Mouse (Mus musculus) MEL-GATA-1-ER (cell line): ENCODE data around the gene Zpbp2.
"Not testable (repeated sequence)": the region's sequence is repeated elsewhere in the genome, so short reads cannot be mapped to it uniquely, and the experiment has no call there.

Experiments
- DNase-seq: peaks from one replicate; pipeline ENCODE4 v3.0.0-alpha.2; 2012; ENCODE audit warnings: low read depth; ENCODE audit errors: extremely low read depth

Gene Zpbp2

DNA sequence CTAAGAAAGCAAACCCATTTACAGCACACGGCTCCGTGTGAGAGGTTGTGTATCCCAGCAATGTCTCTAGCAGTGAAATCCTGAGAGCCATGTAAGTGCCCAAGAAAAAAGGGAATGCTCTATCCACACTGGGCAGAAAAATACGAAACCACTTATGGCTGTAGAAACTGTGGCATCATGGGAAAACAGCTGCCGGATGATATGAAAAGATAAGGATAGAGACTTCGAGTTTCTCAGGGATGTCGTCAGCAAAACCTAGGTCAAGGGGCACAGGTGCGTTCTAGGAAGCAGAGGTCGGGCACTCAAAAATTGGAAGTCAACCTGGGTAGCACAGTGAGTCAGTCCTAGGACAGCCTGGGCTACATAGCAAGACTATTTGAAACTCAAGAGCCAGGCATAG, 38.4 kb downstream of the Zpbp2 start:
- DNase-seq, result no peak

DNA sequence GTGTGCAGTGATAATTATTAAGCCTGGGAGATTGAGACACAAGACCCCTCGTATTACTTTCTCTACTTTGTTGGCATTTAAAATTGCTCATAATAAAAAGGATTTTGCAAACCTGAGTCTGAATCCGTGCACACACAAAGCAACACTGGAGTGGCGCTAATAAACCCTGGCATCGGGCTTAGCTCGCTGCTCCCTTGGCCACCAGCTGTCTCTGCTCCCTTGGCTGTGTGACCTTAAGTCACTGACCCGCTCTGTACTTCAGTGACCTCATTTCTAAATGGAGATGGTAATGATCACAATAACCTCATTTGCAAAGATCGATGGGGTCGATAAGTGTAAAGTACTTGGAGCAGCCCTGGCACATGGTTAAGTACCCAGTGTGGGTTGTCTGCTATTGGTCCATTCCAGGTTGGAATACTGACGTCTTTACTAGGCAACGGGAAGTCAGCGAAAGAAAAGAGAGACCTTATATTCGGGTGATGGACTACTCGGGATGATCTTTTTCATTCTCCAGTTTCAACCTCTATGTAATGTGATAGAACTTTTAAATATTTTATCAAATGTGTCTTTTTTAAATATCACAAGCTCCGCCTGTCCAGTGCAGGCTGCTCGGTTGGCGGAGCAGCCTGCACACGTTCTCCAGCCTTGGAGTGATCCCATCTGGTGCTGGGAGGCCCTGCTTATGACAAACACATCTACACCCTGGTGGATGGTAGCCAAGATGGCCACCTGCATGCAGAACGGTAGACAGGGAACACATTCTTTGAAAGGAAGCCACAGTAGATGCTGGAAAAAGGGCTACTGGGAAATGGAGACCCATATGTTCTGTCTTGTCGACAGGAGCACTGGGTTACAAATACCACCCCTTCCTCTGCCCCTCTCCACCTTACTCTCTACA, 39.9 kb downstream of the Zpbp2 start:
- DNase-seq, result no peak

DNA sequence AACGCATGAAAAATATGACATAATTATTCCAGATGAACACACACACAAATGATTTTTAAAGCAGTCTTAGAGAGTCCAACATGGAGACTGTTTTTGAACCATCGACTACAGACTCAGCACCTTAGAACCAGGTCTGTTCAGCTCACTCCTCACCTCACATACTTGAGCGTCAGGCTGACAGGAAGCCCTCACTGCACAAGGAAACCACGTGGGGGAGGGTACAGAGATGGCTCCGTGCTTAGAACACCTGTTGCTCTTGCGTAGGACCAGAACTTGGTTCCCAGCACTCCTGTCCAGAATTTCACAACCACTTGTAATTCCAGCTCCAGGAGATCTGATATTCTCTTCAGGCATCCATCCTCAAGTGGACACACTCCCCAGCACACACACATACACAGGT, 44.1 kb downstream of the Zpbp2 start:
- DNase-seq, result no peak

DNA sequence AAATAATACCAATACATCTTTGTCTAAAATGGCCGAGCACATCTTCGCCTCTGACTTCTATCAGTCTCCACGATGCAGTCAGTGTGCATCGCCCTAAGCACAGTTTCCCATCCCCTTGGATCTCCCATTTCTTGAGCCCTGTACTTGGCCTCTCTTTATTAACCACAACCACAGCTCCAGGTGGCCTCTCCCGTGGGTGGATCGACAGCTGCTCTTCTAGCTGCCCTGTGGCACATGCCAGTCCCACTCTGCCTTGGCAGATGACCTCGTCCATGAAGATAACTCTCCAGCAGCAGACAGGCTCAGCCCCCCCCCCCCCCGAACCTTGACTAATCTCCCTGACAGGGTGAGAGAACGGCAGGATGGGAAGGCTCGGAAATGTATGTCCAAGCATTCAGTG, 44.6 kb downstream of the Zpbp2 start:
- DNase-seq, result no peak

DNA sequence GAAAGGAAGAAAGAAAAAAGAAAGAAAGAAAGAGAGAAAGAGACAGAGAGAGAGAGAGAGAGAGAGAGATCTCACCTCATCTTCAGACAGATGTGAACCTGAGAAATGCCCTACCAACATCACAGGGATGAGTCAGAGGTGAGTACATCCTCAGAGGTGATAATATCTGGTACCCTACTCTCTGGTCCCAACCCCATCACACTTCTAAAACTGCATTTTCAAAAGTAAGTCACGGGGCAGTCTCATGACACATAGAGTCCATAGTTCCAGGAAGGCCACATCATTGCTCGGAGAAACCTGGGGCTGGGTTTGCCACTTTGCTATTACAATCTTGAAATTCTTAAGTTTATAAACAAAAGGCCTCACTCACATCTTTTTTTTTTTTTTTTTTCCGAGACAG, 45.1 kb downstream of the Zpbp2 start:
- DNase-seq, result no peak

DNA sequence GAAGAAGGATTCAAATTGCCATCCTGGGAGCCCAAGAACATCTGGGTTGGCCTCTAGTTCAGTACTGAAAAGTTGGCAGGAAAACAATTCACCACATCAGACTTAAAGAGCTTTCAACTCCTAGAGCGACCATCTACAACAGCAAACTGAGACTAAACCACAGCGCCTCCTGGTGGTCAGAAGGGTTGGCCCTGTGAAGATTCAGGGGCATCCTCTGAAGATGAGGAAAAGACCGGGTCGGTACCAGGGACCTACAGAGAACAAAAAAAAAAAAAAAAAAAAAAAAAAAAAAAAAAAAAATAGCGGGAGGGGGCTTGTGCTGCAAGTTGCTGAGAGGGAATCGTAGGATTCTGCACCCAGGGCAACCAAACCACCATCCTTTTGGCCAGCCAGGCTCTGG, 46.5 kb downstream of the Zpbp2 start:
- no peak for DNase-seq

DNA sequence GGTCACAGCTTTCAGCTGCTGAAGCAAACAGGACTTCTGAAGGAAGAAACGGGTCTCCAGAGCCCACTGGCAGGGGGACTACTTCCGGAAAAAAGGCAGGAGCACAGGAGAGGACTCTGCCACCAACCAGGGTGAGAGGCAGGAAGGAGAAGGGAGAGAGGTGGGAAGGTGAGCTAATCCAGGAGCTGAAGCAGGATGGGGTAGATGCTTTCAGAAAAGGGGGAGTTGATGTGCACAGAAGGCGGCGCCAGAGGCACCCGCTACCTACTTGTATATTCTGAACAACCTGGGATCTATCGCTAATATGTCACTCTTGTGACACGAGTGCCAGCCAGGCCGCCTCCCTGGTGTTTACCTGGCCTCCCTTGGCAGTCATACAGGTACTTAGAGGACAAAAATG, 47.1 kb downstream of the Zpbp2 start, which contains the start of gene Lrrc3c:
Gene Lrrc3c (plus strand): TSS at position 301 of the 400 bp plus-strand sequence.
- DNase-seq, result no peak

DNA sequence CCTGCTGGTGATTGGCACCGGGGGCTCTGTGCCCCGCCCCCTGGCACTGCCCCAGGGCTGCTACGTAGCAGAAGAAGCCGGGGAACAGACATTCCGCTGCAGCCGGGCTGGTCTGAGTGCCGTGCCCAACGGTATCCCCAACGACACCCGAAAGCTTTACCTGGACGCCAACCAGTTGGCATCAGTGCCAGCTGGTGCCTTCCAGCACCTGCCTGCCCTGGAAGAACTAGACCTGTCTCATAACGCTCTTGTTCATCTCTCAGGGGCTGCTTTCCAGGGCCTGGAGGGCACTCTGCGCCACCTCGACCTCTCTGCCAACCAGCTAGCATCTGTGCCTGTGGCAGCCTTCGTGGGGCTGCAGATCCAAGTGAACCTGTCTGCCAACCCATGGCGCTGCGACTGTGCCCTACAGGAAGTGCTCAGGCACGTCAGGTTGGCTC, 48.0 kb downstream of the Zpbp2 start:
- no peak for DNase-seq

DNA sequence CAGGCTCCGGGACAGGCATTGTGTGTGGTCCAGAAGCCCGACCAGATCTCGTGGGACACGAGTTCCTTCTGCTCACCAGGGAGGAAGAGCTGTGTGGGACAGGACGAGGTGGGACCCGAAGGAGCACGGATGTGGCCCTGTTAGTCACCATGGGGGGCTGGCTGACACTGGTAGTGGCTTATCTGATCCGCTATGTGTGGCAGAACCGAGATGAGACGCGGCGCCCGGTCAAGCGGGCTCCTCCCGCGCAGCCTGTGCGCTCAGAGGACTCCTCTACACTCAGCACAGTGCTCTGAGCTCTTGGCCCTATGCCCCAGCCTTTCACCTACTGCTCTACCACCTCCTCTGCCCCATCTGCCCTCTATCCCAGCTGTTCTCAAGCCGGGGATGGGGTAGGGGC, 48.4 kb downstream of the Zpbp2 start:
- no peak for DNase-seq

DNA sequence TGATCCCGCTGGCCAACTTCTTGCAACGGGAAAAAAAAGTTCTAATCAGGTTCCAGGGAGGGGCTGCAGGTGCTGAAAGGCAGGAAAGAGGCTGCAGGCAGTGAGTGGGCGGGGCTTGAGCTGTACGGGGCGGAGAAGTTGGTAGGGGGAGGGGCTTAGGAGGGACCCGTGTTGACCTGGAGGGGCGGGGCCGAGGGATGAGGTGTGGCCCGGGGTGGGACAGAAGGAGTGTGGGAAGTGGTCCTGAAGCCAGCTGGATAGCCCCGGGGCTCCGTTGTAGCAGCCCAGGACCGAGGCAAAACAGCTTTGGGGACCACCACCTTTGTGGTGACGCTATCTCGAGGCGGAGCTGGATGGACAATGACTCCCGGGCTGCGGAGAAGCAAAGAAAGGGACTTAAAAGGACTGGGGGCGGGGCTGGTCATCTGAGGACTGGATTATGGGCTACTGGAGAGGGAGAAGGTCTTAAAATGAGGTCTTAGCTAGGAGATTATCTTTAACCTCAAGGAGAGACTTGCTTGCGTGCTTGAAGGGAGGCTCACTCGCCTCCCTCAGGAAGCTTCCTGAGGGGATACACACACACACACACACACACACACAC, 51.3 kb downstream of the Zpbp2 start:
- no peak for DNase-seq

DNA sequence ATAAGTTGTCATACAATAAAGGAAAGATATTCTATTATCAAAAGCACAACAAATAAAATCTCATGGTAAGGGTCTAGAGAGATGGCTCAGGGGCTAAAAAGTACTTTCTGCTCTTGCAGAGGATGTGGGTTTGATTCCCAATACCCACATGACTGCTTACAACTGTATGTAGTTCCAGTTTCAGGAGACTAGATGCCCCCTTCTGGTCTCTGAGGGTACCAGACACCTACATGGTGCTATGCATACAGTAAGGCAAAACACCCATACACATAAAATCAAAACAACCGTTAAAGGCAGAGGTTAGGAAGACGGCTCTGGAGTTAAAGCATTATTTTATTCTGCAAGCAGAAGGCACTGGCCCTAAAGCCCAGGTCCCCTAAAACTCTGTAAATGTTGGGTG, 53.1 kb downstream of the Zpbp2 start:
- no peak for DNase-seq

DNA sequence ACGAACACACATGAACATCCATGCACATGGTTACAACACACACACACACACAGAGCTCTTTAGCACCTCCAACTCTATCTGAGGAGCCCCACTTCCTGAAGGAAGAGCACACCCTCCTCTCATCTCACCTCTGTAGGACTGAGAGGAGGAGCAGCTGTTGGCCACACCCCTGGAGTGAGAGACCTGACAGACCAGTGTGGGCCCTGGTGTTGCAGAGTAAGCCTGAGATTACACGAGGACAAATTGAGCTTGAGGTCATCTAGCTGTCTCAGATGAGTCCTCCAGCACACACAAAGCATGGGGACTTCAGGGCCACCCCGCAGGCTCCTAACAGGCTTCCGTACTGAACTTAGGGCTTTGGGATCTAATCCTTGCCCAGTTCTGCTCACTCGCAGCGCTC, 54.0 kb downstream of the Zpbp2 start:
- DNase-seq, result not testable (repeated sequence)

DNA sequence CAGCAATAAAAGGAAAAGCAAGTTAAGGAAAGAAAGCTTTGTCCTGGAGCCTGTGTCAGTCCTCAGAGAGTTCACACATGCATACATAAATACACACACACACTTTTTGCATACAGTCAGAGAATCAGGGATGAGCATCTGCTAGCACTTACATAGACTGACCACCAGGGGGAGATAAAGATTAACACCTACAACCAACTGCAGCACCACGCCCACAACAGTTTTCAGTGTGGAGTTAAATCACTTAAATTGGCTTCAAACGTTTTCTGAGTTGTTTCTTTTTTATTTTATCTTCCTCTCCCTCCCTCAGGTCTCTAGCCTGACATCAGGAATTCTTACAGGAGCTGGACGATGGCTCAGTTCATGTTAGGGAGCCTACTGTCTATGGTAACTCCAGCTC, 55.9 kb downstream of the Zpbp2 start:
- no peak for DNase-seq
